Mouse (Mus musculus): ENCODE data around the gene Olfr1238. TPM values are rescaled to one million over a fixed set of nuclear protein-coding genes. Genes with fewer than 3 reads are reported as not detected.

Gene Olfr1238
- polyA plus RNA-seq (2012; ENCODE audit: low replicate concordance): not detected in 2 replicates

DNA sequence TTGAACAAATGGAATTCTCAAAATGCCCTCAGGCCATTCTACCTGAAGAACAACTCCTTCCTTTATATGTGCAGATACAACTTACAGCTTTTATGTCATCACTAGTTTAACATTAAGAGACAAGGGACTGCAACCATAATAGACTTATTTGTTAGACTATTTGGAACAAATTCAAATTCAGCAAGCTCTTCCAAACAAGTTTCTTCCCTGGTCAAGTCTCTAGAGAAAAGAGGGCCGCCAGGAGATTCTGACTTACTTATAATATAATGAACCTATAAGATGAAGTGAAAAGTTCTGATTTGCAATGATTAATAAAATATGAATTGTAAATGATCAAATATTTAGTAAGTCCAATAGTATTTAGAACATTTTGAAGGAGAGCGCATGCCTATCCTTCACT lies at the start of gene Olfr1238:
Gene Olfr1238, minus strand, starts transcription at position 101 of the 400 bp plus-strand sequence.

DNA sequence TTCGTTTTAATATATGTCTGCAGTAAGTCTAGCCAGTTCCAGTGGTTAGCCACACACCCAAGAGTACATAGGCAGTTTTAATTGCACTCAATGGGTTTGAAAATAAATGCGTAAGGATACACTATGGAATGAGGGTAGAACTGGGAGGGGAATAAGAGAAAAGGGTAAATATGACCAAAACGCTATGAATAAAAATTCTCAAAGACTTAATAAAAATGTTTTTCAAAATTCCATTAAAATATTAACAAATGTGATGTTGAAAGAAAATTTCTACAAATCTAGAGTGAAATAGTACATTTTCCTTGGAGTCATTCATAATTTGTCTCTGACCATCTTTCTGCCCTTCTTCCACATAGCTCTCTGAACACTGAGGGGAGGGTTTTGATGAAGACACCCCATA lies 33.4 kb upstream of the Olfr1238 start, which contains the start of gene Olfr1240:
Gene Olfr1240, minus strand, starts transcription at position 101 of the 400 bp plus-strand sequence.

DNA sequence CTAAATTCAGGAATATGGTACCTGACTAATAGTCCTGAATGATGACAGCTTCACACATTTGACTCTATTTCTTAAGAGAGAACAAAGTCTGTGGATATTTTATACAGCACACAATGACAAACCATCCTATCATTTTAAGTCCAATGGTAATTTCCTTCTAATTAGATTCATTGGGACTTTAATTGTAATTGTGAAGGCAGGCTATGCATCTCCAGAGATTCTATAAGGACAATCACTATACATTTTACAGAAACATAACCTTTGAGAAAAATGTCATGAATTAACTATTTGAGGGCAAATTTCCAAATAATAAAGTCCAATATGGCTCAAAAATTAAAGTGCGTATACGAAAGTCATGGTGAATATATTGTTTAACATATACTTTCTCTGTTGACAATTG lies 10.8 kb upstream of the Olfr1238 start, which contains the start of gene Olfr1239:
Gene Olfr1239, minus strand, starts transcription at position 101 of the 400 bp plus-strand sequence.

DNA sequence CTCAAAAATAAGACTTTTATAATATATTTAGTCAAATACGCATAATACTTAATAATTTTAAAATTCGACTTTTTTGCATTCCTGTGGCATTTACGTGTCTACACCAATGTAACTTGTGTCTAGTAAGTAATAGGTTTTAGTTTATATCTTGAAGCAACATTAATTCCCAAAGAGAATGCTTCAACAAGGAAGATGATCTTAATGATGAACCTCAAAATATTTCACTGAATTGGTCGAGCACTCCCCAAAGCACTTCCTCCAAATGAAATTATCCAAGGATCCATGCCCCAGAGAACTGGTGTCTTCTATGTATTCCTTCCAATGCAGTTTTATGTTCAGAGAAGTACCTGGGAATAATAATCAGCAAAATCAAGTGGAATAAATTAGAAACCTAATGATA lies 44.7 kb downstream of the Olfr1238 start, which contains the start of gene Olfr1234:
Gene Olfr1234, minus strand, starts transcription at position 101 of the 400 bp plus-strand sequence.

Other genes with a start within 250 kb of the Olfr1238 start
- 0.26 TPM in 1 of 2 replicates, not detected in the other for gene Olfr1224-ps1, start 245.6 kb downstream of the Olfr1238 start, polyA plus RNA-seq (2012; ENCODE audit: low replicate concordance)
- gene Olfr1225, start 235.0 kb downstream of the Olfr1238 start, polyA plus RNA-seq (2012; ENCODE audit: low replicate concordance): not detected in 2 replicates
- not detected in 2 replicates for gene Olfr1226, start 209.6 kb downstream of the Olfr1238 start, polyA plus RNA-seq (2012; ENCODE audit: low replicate concordance)
- gene Olfr1228, start 155.6 kb downstream of the Olfr1238 start, polyA plus RNA-seq (2012; ENCODE audit: low replicate concordance): not detected in 2 replicates
- gene Olfr1229, start 121.7 kb downstream of the Olfr1238 start, polyA plus RNA-seq (2012; ENCODE audit: low replicate concordance): not detected in 2 replicates
- not detected in 2 replicates for gene Olfr1230, start 112.4 kb downstream of the Olfr1238 start, polyA plus RNA-seq (2012; ENCODE audit: low replicate concordance)
- gene Olfr1231, start 102.6 kb downstream of the Olfr1238 start, polyA plus RNA-seq (2012; ENCODE audit: low replicate concordance): 0.39 TPM in 1 of 2 replicates, not detected in the other
- gene Olfr1232, start 80.0 kb downstream of the Olfr1238 start, polyA plus RNA-seq (2012; ENCODE audit: low replicate concordance): not detected in 2 replicates
- gene Olfr1233, start 67.3 kb downstream of the Olfr1238 start, polyA plus RNA-seq (2012; ENCODE audit: low replicate concordance): not detected in 2 replicates
- gene Olfr1234, start 44.8 kb downstream of the Olfr1238 start, polyA plus RNA-seq (2012; ENCODE audit: low replicate concordance): not detected in 2 replicates
- not detected in 2 replicates for gene Olfr1239, start 10.7 kb upstream of the Olfr1238 start, polyA plus RNA-seq (2012; ENCODE audit: low replicate concordance)
- gene Olfr1240, start 33.3 kb upstream of the Olfr1238 start, polyA plus RNA-seq (2012; ENCODE audit: low replicate concordance): not detected in 2 replicates
- gene Olfr1241, start 77.5 kb upstream of the Olfr1238 start, polyA plus RNA-seq (2012; ENCODE audit: low replicate concordance): not detected in 2 replicates
- not detected in 2 replicates for gene Olfr1242, start 88.7 kb upstream of the Olfr1238 start, polyA plus RNA-seq (2012; ENCODE audit: low replicate concordance)
- not detected in 2 replicates for gene Olfr1243, start 121.8 kb upstream of the Olfr1238 start, polyA plus RNA-seq (2012; ENCODE audit: low replicate concordance)
- not detected in 2 replicates for gene Olfr1245, start 168.8 kb upstream of the Olfr1238 start, polyA plus RNA-seq (2012; ENCODE audit: low replicate concordance)
- gene Olfr1246, start 183.5 kb upstream of the Olfr1238 start, polyA plus RNA-seq (2012; ENCODE audit: low replicate concordance): not detected in 2 replicates
- gene Olfr1247, start 204.5 kb upstream of the Olfr1238 start, polyA plus RNA-seq (2012; ENCODE audit: low replicate concordance): not detected in 2 replicates
- not detected in 2 replicates for gene Olfr1248, start 208.6 kb upstream of the Olfr1238 start, polyA plus RNA-seq (2012; ENCODE audit: low replicate concordance)
- gene Olfr1249, start 225.3 kb upstream of the Olfr1238 start, polyA plus RNA-seq (2012; ENCODE audit: low replicate concordance): not detected in 2 replicates

Measured in leukemia stem cell, adult 10-12 weeks (primary cell).